Mouse (Mus musculus): ENCODE results near the gene Ptcra. TPM values are rescaled to one million over a fixed set of nuclear protein-coding genes. Genes with fewer than 3 reads are reported as not detected.

The Ptcra gene
- polyA plus RNA-seq, 1 experiment from 2014 or later, result 0.15 TPM

DNA sequence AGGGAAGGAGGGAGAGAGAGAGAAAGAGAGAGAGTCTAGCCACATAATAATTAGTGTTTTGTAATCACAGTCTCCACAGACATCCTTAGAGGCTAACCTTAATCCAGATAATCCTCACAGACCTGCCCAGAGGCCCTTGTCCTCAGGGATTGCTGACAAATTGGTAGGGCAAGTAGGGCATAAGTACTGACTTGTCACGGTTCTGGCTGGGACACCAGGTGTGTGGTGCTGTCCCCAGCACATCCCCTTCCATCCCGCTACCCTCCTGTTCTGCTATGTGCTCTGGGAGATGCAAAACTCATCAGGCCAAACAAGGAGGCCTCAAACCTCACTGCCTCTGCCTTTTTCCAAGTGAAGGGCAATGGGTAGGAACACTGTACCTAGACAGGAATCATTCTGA lies 18.0 kb downstream of the Ptcra start:
- no peak overlapping the region for H3K4me3 ChIP-seq (replicated peaks)
- no peaks in the 10 kb centered on the region for H3K27me3 ChIP-seq
- peaks cover 51% of the 10 kb centered on the region for H3K36me3 ChIP-seq (replicated peaks)
- no peak overlapping the region for H3K27ac ChIP-seq (replicated peaks)
- ATAC-seq (ENCODE audit: insufficient read depth), result no peak
- H3K9me3 ChIP-seq (replicated peaks), result no peaks in the 10 kb centered on the region
- 83% methylated on average over 2 of the region's 2 CpGs for WGBS (ENCODE audit: insufficient replicate concordance)
- no peak overlapping the region for H3K4me2 ChIP-seq
- H3K9ac ChIP-seq, result no peak overlapping the region
- H3K4me1 ChIP-seq (replicated peaks), result peaks cover 25% of the 10 kb centered on the region

DNA sequence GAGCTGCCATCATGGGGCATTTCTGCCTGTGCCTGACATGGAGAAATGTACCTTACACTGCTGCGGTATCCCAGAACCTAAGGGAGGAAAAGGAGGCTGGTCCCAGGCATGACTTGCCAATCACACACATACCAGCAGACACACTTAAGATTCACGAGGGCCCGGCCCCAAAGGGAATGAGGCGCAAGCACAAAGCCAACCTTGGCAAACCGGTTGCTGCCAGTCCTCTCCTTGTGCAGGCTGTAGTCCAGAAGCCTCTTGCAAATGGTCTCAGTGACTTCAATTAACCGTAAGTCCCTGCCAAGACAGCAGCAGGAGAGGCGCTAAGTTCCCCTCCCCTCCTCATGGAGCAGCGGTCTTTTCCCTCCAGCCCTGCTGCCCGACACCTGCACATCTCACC lies 20.5 kb downstream of the Ptcra start:
- peaks cover 58% of the 10 kb centered on the region for H3K36me3 ChIP-seq (replicated peaks)
- H3K4me2 ChIP-seq, result no peak overlapping the region
- no peak for ATAC-seq (ENCODE audit: insufficient read depth)
- no peaks in the 10 kb centered on the region for H3K9me3 ChIP-seq (replicated peaks)
- no peak overlapping the region for H3K9ac ChIP-seq
- no peaks in the 10 kb centered on the region for H3K27me3 ChIP-seq
- WGBS (ENCODE audit: insufficient replicate concordance), result 89% methylated on average over 9 of the region's 9 CpGs
- no peak overlapping the region for H3K27ac ChIP-seq (replicated peaks)
- peaks cover 10% of the 10 kb centered on the region for H3K4me1 ChIP-seq (replicated peaks)
- H3K4me3 ChIP-seq (replicated peaks), result no peak overlapping the region

DNA sequence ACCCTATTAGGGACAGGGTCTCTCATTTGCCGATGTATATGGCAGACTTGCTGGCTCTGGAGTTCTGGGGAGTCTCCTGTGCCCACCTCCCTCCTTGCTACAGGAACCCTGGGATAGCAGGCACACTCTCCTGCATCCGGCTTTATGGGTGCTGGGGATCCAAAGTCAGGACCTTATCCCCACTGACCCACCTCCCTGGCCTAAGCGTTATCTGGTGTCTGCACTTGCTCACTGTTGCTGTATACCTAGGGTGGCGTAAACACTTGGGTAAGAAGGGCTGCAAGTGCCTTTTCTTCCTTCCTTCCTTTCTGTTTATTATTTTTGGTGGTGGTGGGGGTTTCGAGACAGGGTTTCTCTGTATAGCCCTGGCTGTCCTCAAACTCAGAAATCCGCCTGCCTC lies 22.2 kb downstream of the Ptcra start:
- Histone ChIP-seq H3K36me3 (replicated peaks) (peaks cover 48% of the 10 kb centered on the region), H3K27me3 (no peaks in the 10 kb centered on the region), H3K9ac (no peak overlapping the region), H3K4me1 (replicated peaks) (peaks cover 11% of the 10 kb centered on the region), H3K9me3 (replicated peaks) (no peaks in the 10 kb centered on the region), H3K4me3 (replicated peaks) (no peak overlapping the region), H3K27ac (replicated peaks) (0 out of 2 replicates have a peak overlapping the region, but pooled peaks have one; percentile 38), H3K4me2 (no peak overlapping the region)
- ATAC-seq (ENCODE audit: insufficient read depth), result peak; percentile 58; the same call in 1 of the 2 replicates
- 69% methylated on average over 6 of the region's 6 CpGs for WGBS (ENCODE audit: insufficient replicate concordance)

DNA sequence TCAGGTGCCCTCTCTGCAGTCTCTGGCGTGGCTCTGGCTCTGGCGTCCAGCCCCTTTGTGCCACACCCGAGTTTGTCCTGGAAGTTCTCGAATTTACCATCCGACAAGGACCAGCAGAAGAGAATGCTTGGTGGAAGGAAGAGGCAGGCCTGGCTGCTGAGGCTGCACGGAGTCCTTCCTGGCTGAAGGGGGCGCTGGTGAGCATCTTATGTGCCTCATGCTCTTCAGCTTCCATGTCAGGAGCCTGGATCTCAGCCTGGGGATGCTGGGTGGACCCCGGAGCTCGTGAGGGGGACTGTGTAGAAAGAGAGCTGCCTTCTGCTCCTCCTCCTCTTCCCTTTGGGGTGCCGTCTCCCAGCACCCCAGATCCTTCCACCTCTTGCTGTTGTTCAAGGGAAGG lies 27.4 kb downstream of the Ptcra start:
- Histone ChIP-seq H3K4me1 (replicated peaks) (peaks cover 23% of the 10 kb centered on the region), H3K36me3 (replicated peaks) (peaks cover 17% of the 10 kb centered on the region; the same call in 1 of the 2 replicates), H3K4me3 (replicated peaks) (no peak overlapping the region), H3K27me3 (no peaks in the 10 kb centered on the region), H3K27ac (replicated peaks) (peak overlapping the region; percentile 71), H3K9ac (no peak overlapping the region), H3K9me3 (replicated peaks) (no peaks in the 10 kb centered on the region), H3K4me2 (no peak overlapping the region)
- WGBS (ENCODE audit: insufficient replicate concordance), result 47% methylated on average over 10 of the region's 10 CpGs
- ATAC-seq (ENCODE audit: insufficient read depth), result no peak

DNA sequence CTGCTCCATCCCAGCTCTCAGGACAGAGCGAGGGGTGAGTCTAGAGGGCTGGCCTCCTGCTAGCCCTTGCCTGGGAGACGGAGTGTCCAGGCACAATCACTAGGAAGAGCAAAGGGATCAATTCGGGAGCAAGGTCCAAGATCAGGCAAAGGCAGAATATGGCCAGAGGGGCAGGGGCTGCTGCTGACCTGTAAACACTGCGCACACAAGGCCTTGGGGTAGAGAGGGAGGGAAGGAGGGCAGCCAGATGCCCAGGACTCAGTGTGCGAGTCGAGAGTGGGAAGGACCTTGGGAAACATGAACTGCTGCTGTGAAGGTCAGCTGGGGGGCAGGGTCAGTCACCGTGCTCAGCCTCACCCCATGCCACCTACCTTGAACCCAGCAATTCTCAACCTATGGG lies 28.2 kb downstream of the Ptcra start:
- 64% methylated on average over 7 of the region's 7 CpGs for WGBS (ENCODE audit: insufficient replicate concordance)
- Histone ChIP-seq H3K4me2 (peak overlapping the region; percentile 2; the same call in 1 of the 2 replicates), H3K9ac (no peak overlapping the region)

DNA sequence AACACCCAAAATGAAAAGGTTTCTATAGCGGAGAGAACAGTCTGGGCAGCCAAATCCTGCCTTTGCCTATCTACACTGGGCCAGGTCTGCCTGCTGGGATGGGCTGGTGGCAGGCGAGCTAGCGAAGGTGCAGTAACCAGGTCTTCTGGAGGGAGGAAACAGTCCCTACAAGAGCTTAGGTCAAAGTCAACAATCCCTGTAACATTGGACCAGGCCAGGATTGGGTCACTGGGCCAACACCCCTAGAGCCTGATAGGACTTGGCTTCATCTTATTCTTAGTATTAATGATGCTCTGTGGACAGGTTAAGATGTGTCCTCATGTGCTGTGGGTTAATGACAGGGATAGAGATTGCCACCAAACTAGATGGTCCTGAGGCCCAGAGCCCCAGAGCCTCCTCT lies 29.5 kb downstream of the Ptcra start:
- no peak for ATAC-seq (ENCODE audit: insufficient read depth)
- H3K27me3 ChIP-seq, result peaks cover under 1% of the 10 kb centered on the region
- H3K27ac ChIP-seq (replicated peaks), result peak overlapping the region; percentile 71; the same call in 1 of the 2 replicates
- 70% methylated on average over 3 of the region's 3 CpGs for WGBS (ENCODE audit: insufficient replicate concordance)
- H3K4me1 ChIP-seq (replicated peaks), result peaks cover 24% of the 10 kb centered on the region; the same call in 1 of the 2 replicates
- peaks cover 15% of the 10 kb centered on the region; the same call in 1 of the 2 replicates for H3K36me3 ChIP-seq (replicated peaks)
- no peak overlapping the region for H3K4me3 ChIP-seq (replicated peaks)
- no peak overlapping the region for H3K4me2 ChIP-seq
- no peak overlapping the region for H3K9ac ChIP-seq
- H3K9me3 ChIP-seq (replicated peaks), result no peaks in the 10 kb centered on the region

More for the DNA sequence above, 28.2 kb downstream of the Ptcra start:
- no peak overlapping the region for H3K4me3 ChIP-seq (replicated peaks)
- peaks cover 22% of the 10 kb centered on the region; the same call in 1 of the 2 replicates for H3K4me1 ChIP-seq (replicated peaks)
- no peaks in the 10 kb centered on the region for H3K9me3 ChIP-seq (replicated peaks)
- H3K27me3 ChIP-seq, result no peaks in the 10 kb centered on the region
- ATAC-seq (ENCODE audit: insufficient read depth), result peak; percentile 78
- peak overlapping the region; percentile 71 for H3K27ac ChIP-seq (replicated peaks)
- H3K36me3 ChIP-seq (replicated peaks), result peaks cover 15% of the 10 kb centered on the region; the same call in 1 of the 2 replicates

DNA sequence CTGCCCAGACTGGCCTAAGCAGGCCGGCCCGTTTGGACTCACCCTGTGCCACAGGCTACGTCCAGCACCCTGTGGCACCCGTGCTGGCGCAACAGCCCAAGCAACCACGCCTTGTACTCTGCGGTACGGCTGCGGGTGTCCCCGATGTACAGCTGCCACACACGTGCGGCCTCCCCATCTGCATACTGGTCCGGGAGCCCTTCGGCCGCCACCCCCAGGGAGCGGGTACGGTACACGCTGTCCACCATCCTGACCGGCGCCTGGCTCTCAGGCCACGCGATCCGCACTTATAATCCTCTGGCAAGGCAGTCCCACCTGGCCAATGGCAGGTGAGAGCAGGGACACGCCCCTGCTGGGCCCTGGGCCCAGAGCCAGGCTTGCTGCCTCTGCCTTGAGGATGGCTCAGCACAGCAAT lies 34.6 kb downstream of the Ptcra start, which contains the start of gene Gnmt:
Gene Gnmt (minus strand): TSS at position 265 of the 415 bp plus-strand sequence.
- H3K4me2 ChIP-seq, result peak within 1 kb of the TSS; percentile 44
- H3K9me3 ChIP-seq (replicated peaks), result no peaks in the 10 kb centered on the region
- H3K36me3 ChIP-seq (replicated peaks), result peaks cover 20% of the 10 kb centered on the region
- peaks cover 11% of the 10 kb centered on the region for H3K27me3 ChIP-seq
- peak within 1 kb of the TSS; percentile 41; the same call in 1 of the 2 replicates for H3K27ac ChIP-seq (replicated peaks)
- H3K9ac ChIP-seq, result peak within 1 kb of the TSS; percentile 30; the same call in 1 of the 2 replicates
- WGBS (ENCODE audit: insufficient replicate concordance), result 30% methylated on average over 24 of the region's 24 CpGs
- H3K4me3 ChIP-seq (replicated peaks), result peak within 1 kb of the TSS; percentile 49
- ATAC-seq (ENCODE audit: insufficient read depth), result peak; percentile 71
- H3K4me1 ChIP-seq (replicated peaks), result peaks cover 18% of the 10 kb centered on the region; the same call in 1 of the 2 replicates

DNA sequence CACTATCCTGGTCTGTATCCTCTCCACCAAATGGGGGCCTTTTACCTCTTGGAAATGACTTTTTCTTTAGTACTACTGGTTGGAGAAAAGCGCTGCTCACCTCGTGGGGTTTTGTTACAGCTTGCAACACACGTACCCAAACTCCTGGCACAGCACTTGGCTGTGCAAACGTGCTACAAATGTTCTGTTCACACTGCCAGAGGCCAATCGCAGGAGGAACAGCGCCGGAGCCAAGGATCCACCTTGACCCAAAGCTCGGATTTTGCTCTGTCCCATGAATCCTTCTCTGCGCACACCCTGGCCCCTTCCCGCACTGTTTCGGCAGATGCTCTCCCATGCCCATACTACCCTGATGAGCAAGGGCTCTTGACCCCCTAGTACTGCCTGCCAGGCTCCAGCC lies 35.0 kb downstream of the Ptcra start:
- Histone ChIP-seq H3K4me1 (replicated peaks) (peaks cover 16% of the 10 kb centered on the region; the same call in 1 of the 2 replicates), H3K36me3 (replicated peaks) (peaks cover 20% of the 10 kb centered on the region), H3K4me2 (peak overlapping the region; percentile 44), H3K27ac (replicated peaks) (peak overlapping the region; percentile 41; the same call in 1 of the 2 replicates), H3K27me3 (peaks cover 11% of the 10 kb centered on the region), H3K9me3 (replicated peaks) (no peaks in the 10 kb centered on the region), H3K4me3 (replicated peaks) (peak overlapping the region; percentile 49), H3K9ac (peak overlapping the region; percentile 30; the same call in 1 of the 2 replicates)
- peak; percentile 26 for ATAC-seq (ENCODE audit: insufficient read depth)
- 52% methylated on average over 11 of the region's 11 CpGs for WGBS (ENCODE audit: insufficient replicate concordance)

DNA sequence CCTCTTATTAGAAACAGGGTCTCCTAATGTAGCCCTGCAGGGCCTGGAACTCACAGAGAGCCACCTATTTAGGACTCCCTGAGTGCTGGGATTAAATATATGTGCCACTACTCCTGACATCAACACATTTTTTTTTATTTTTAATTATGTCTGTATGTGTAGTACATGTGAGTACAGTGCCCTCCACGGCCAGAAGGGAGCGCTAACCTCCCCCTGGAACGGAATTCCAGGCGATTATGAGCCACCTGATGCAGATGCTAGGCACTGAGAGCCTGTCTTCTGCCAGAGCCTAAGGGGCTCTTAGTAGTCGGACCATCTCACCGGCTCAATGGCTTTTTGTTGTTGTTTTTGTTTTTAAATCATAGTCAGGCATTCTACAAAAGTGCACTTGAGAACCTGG lies 35.5 kb downstream of the Ptcra start:
- peak overlapping the region; percentile 41; the same call in 1 of the 2 replicates for H3K27ac ChIP-seq (replicated peaks)

DNA sequence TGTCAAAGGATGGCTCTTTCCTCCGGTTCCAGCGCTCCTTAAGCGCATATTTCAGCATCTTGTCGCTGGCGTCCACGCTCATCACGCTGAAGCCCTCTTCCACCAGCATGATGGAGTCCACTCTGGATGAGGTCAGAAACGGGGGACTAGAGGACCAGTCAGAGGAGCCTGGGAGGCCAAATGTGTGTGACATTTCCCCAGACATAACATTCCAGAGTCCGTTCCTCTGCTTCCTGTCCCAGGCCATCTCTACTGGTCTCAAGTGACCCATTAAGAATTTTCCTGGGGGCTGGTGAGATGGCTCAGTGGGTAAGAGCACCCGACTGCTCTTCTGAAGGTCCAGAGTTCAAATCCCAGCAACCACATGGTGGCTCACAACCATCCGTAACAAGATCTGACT lies 36.2 kb downstream of the Ptcra start:
- peaks cover 22% of the 10 kb centered on the region for H3K36me3 ChIP-seq (replicated peaks)
- no peak overlapping the region for H3K9ac ChIP-seq
- H3K4me1 ChIP-seq (replicated peaks), result peaks cover 14% of the 10 kb centered on the region; the same call in 1 of the 2 replicates
- 79% methylated on average over 11 of the region's 11 CpGs for WGBS (ENCODE audit: insufficient replicate concordance)
- peaks cover 11% of the 10 kb centered on the region for H3K27me3 ChIP-seq
- H3K4me2 ChIP-seq, result no peak overlapping the region
- H3K9me3 ChIP-seq (replicated peaks), result no peaks in the 10 kb centered on the region
- no peak overlapping the region for H3K4me3 ChIP-seq (replicated peaks)
- no peak overlapping the region for H3K27ac ChIP-seq (replicated peaks)
- no peak for ATAC-seq (ENCODE audit: insufficient read depth)

More for the DNA sequence above, 35.5 kb downstream of the Ptcra start:
- Histone ChIP-seq H3K4me2 (peak overlapping the region; percentile 44), H3K4me3 (replicated peaks) (peak overlapping the region; percentile 49), H3K36me3 (replicated peaks) (peaks cover 20% of the 10 kb centered on the region), H3K27me3 (peaks cover 11% of the 10 kb centered on the region), H3K9ac (no peak overlapping the region), H3K4me1 (replicated peaks) (peaks cover 14% of the 10 kb centered on the region; the same call in 1 of the 2 replicates), H3K9me3 (replicated peaks) (no peaks in the 10 kb centered on the region)
- WGBS (ENCODE audit: insufficient replicate concordance), result 34% methylated on average over 6 of the region's 6 CpGs
- ATAC-seq (ENCODE audit: insufficient read depth), result no peak

DNA sequence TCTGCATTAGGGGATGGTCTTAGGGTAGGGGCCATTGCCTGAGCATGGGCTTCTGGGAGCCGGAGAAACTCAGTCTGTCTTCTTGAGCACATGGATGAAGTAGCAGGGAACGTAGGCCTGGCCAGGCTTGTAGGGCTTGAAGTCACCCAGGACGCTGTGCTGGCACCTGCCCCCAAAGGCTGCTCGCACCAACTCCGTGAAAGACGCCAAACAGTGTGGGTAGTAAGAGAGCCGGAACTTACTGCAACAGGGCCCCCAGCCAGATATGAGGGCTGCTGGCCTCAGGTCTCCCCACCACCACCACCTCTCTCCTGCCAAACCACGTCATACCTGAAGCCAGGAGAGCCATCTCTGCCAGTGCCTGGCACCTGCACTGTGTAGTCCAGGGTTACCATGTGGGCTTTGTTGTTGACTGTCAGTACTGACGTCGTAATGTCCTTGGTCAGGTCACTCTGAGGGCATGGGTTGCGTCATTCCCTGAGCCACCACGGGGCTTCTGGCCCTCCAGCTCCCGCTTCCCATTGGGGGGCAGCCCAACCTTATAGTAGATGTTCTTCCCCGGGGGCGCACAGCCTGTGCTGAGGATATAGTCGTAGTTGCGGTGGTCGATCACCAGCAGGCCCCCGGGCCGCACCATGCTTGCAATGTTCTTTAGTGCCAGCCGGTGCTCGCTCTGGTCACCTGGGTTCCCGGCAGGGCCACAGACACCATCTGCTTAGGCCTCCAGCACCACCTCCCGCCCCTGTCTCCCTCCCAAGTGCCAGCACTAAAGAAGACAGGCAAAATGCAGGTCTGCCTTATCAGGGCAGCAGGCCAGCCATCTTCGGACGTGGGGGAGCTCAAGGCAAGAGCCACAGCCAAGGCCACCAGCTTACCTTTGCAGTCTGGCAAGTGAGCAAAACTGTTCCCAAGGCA lies 37.5 kb downstream of the Ptcra start:
- H3K9ac ChIP-seq, result no peak overlapping the region
- H3K4me3 ChIP-seq (replicated peaks), result no peak overlapping the region
- H3K36me3 ChIP-seq (replicated peaks), result peaks cover 29% of the 10 kb centered on the region
- H3K4me1 ChIP-seq (replicated peaks), result peaks cover 14% of the 10 kb centered on the region; the same call in 1 of the 2 replicates
- no peak overlapping the region for H3K27ac ChIP-seq (replicated peaks)
- ATAC-seq (ENCODE audit: insufficient read depth), result no peak
- no peaks in the 10 kb centered on the region for H3K9me3 ChIP-seq (replicated peaks)
- H3K27me3 ChIP-seq, result peaks cover 11% of the 10 kb centered on the region
- no peak overlapping the region for H3K4me2 ChIP-seq
- 77% methylated on average over 26 of the region's 26 CpGs for WGBS (ENCODE audit: insufficient replicate concordance)

All from liver, embryonic 15.5 days (tissue).